Mouse (Mus musculus): ENCODE results near the gene Ube2e1.
A peak's percentile ranks its signal among the peaks of the same experiment; 100 is the strongest.

Ube2e1 gene

GRCm38 (mm10) chr14:18331693-18332131 is at the start of gene Ube2e1:
TSS of gene Ube2e1 (minus strand) at chr14:18331859.
- DNase-seq (ENCODE audit: low read depth, low spot score): peak; percentile 72

DNA sequence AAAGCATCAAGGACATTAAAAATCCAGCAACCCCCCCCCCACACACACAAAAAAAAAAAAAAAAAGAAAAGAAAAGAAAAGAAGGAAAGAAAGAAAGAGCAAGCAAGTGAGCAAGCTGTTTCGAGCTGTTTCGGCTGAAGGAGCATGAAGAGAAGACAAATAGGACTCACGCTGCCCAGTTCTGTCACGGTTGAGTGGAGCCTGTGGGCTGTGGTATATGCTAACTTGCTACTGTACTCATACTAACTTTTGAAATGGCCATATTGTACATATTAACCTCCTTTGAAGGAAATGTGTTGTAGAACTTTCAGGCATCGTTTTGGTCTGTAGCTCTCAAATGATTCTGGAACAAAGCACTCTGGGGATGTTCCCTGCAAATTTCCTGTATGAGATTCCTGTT is 48.2 kb upstream of the Ube2e1 start:
- DNase-seq (ENCODE audit: low read depth, low spot score): no peak

DNA sequence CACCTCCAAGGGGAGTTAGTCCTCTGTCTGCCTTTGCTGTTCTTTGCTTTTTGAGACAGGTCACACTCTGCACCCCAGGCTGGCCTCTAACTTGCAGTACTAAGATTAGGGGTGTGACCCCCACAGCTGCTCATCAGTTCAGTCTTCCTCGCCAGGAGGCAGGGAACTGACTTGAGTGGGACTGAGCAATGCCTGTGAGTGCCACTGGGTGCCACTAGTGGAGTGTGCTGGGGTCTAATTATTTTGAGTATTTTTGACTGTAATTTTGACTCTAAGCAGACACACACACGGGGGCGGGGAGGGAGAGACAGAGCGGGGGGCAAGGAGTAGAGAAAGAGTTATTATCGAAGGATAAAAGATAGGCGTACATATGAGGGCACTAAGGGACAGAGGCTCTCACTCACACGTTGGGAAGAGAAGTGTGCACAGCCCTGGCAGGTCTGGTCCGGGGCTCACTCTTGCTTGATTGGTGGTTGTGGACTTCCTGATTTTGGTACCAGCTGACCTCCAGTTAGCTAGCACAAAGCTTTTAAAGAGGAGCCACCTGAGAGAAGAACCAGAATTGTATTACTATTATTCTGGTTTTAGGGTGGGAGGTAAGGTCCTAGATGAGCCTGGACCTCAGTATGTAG is 46.4 kb upstream of the Ube2e1 start:
- no peak for DNase-seq (ENCODE audit: low read depth, low spot score)

DNA sequence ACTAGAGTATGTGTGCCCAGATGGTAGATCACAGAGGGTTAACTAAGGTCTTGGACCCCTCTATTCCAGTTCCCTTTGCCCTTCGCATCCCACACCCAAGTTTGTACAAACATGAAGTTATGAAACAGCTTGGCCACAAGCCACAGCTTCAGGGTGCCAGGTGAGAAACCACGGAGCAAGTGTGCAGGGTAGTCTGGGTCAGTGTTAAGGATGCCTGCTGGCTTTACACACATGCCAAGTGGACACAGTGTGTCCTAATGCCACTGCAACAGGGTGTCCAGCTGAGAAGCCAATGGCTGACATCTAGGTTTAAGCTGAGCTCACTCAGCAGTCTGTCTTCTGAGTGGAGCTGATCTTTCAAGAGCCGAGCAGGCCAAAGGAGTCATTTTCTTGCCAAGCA is 44.5 kb upstream of the Ube2e1 start:
- DNase-seq (ENCODE audit: low read depth, low spot score): no peak

DNA sequence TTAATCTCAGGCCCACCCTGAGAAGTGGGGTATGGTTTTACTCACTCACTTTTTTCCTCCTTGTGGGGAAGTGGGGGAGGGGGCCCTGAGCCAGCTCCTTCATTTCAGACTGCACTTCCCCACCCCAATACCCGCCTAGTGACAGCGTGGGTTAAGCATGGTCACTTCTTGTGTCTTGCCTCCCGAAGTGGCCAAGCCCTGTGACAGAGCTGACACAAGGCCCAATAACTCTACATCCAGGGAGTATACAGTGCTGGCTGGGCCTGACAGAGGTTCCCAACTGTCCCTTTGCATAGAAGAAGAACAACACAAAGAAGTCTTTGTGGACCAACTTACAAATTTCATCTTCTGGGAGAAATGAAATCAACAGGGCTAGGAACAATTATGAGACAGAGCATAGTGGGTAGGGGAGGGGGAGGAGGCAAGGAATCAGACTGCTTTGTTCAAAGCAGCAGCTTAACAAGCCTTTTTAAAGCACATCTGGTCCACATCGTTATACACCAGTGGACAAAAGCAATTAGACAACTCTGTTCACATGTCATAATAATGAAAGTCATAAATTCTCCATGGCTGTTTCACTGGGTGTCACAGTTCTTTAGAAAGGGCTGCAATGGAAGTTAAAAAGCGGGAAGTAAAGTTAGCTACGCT is 42.2 kb upstream of the Ube2e1 start:
- DNase-seq (ENCODE audit: low read depth, low spot score): peak; percentile 78

GRCm38 (mm10) chr14:18372761-18373610 is 41.3 kb upstream of the Ube2e1 start:
- no peak for DNase-seq (ENCODE audit: low read depth, low spot score)

DNA sequence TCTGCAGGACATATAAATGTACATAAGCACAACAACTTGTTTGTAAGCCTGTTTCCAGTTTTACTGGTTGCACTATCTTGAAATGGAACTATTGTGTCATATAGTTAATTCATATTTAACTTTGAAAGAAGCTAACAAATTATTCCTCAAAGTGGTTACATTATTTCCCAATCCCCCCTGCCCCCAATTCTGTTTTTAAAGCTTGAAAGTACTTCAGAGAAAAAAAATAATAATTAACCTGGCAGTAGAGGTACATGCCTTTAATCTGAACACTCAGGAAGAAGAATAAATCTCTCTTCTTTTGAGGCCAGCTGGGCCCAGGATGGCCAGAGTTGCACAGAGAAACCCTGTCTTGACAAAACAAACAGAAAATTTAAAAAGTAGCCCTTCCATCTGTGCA is 37.4 kb upstream of the Ube2e1 start:
- DNase-seq (ENCODE audit: low read depth, low spot score): no peak

- DNase-seq (ENCODE audit: low read depth, low spot score): no peak
Measured at GRCm38 (mm10) chr14:18367025-18367424, 35.4 kb upstream of the Ube2e1 start.

DNA sequence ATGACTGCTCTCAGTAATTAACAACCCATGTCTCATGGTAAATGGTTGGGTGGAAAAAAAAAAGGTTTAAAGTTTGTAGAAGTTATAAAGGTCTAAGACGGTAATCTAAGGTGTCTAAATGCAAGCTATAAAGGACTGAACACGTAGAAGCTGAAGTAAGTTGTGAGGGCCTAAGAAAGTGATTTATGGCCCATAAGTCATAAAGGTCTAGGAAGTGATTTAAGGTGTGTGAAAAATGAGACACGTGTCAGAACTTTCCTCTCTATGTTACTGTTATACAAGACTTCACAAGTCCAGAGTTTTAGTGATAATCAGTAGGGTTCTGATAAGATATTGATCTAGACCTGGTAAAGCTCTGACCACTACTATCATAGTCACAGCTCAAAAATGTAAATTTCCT is 32.7 kb upstream of the Ube2e1 start:
- DNase-seq (ENCODE audit: low read depth, low spot score): no peak

DNA sequence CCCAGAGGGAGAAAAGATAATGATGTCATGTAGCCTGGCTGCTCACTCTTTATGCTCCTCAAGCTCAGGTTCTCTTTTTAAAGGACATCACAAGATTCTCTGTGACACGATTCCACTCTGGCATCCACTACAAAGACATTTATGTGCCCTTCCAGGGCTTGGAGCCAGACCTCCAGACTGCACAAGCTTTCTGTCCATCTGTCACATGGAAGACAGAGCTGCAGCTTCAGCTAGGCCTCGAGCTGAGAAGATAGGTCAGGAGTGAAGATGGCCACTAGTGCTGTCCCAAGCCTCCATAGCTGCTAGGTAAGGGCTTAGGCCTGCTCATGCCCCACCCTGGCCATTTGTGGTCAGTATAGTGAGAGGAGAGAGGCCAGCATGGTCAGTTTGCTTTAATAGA is 24.8 kb upstream of the Ube2e1 start:
- no peak for DNase-seq (ENCODE audit: low read depth, low spot score)

DNA sequence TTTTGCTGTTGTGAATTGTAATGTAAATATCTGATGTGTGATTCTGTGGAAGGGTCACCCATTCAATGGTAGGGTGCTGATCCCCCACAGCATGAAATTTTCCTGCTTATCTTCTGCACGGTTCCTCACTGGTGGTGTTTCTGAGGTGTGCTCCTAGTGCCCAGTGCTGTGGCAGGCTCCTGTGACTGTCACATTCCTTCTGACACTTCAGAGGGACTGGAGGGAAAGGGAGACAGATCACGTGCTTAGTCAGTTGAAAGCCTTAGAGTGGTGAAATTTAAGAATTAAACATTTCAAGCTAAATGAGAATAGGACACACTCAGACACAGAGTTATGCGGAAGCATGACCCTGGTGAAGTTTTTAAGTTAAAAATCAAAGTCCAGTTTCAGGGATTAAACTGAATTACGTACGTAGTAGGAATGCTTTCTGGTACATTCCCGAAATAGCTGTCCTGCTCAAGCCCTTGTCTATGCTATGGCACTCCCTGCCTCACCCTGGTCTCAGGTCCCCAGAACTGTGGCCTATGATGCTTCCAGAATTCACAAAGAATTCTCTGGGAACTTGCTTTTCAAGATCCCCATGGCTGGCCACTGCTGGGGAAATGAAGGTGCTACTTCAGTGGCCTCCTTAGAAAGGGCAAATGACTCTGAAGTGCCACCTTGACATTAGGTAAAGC is 24.0 kb upstream of the Ube2e1 start:
- no peak for DNase-seq (ENCODE audit: low read depth, low spot score)

- no peak for DNase-seq (ENCODE audit: low read depth, low spot score)
Measured at GRCm38 (mm10) chr14:18353525-18353924, 21.9 kb upstream of the Ube2e1 start.

GRCm38 (mm10) chr14:18352934-18353333 is 21.3 kb upstream of the Ube2e1 start:
- no peak for DNase-seq (ENCODE audit: low read depth, low spot score)

DNA sequence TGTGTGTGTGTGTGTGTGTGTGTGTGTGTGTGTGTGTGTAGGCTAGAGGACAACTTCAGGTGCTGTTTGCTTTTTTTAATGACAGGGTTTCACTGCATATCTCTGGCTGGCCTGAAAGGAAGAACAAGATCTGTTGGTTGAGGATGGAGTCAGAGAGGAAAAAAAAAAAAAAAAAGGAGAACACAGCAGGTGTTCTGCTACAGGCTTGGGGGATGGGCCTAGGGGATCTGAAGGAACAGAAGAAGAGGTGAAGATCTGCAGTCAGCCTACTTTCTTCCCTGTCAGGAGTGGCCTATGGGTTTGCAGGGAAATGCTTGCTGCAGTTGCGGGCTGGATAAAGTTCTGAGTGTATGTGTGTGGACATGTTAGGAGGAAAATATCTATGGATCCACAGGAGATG is 19.0 kb upstream of the Ube2e1 start:
- no peak for DNase-seq (ENCODE audit: low read depth, low spot score)

DNA sequence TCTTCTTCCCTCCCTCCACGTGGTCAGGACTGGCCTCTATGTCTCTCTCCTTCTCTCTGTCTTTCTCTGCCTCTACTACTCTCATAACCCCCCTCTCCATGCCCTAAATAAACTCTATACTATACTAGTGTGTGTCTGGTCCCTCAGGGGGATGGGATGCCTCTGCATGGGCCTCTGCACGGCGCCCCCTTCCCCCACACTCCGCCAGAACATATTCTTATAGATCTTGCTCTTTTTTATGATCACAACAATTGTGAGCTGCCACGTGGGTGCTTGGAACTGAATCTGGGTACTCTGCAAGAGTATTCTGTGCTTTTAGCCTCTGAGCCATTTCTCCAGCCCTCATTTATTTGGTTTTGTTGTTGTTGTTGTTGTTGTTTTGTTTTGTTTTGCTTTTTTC is 18.2 kb upstream of the Ube2e1 start:
- DNase-seq (ENCODE audit: low read depth, low spot score): no peak

DNA sequence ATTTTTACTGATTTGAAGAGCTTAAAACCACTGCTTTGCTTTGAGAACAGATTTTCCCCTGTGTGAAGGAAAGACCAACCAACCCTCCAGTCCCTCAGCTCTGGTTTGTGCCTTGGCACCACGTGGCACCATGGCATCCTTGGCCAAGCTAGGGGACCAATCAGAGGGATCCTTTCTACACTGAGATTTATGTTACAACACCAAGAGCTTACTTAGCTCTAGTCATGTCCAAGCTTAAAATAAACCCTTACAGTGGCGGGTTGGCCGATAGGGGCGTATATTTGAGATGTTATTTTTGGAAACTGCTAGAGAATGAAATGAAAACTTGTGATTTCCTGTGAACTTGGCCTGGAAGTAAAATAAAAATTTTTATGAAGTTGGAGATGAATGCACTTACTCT is 11.9 kb upstream of the Ube2e1 start:
- no peak for DNase-seq (ENCODE audit: low read depth, low spot score)

GRCm38 (mm10) chr14:18342749-18343148 is 11.1 kb upstream of the Ube2e1 start:
- DNase-seq (ENCODE audit: low read depth, low spot score): no peak

DNA sequence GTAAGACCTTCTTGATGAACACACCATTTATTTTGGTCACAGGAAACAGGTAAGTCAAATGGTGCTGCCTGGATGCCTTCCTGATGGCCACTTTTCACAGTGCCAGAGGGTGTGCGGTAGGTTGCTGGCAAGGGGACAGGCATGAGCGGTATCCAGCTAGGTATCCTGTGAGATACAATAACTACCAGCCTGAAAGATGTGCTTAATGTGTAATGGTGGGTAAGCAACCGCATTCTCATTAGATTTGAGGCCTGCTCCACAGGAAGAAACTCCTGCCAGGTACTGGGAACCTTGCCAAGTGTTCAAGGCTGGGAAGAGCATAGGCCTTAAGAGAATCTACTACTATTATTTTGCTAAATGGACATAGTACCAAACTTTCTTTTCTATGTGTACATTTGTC is 9.4 kb upstream of the Ube2e1 start:
- no peak for DNase-seq (ENCODE audit: low read depth, low spot score)

DNA sequence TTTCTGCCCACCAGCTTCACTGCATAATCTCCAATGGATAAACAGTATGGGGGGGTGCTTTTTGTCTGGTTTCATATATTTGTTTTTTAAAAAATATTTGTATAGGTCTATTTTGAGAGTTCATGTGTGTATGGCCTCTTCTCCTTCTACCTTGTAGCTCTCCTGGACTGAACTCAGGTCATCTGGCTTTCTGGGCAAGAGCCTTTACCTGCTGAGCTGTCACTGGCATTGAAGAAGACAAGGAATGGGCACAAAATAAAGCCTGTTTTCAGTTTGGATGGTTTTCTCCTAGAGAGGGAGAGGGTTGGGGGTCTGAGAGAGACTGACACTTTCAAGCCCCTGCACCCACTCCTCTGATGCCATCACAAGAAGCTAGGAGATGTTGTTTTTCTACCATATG is 4.4 kb upstream of the Ube2e1 start:
- DNase-seq (ENCODE audit: low read depth, low spot score): no peak

DNA sequence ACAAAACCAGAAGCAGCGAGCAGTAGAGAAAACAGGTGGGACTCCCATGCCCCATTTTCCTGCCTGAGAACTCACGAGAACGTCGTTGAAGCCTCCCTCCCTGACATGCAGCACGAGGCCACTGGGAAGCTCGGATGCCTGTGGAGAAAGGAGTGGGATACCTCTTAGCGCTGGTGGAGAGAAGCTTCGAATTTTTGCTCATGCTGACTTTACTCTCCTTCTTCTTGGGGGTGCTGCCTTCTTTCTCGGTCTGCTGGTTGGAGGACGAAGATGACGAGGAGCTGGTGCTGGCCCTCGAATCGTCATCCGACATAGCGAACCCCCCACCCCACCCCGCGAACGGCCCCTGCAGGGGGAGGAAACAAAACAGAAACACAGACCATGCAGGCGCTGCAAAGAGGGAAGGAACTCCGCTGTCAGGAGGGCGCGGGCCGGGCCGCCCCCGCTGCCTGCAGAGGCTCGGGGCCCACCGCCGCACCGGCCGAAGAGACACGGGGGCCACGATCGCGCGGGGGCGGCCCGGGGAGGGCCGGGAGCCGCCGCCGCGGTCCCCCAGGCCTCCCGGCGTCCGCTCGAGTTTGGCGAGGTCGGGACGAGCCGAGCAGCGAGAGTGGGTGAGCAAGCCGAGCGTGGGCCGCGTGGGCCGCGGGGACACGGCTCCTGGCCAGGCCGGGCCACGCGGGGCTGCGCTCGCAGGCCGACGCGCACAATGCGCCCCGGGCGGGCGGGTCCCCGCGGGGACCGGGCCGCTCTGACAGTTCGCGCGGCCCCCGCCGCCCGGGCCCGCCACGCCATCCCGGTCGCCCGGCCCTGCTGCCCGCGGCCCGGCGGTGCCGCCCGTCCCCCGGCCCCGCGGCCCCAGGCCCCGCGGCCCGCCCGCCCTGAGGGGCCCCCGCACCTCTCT is 618 bp downstream of the Ube2e1 start:
- DNase-seq (ENCODE audit: low read depth, low spot score): peak; percentile 19

Data from forelimb bud, embryonic 11.5 days (tissue).